Mouse (Mus musculus) midbrain, embryonic 12.5 days (tissue): ENCODE measurements at regions not wholly inside any gene's neighbourhood (a gene's known extent, or its start where the extent isn't known, plus 50 kb on each side); places are given as distances from the start of the nearest gene placed in this dataset.

ENCODE experiments used
- ATAC-seq: fragments of 200-750 bp; cut with Nextera tagmentation; 2 replicates; pipeline ENCODE4 v1.8.0; 2017; ENCODE audit warnings: low read depth, moderate TSS enrichment, moderate library complexity; ENCODE audit not compliant: low FRiP score
- H3K27ac ChIP-seq: fragments of 300-500 bp; sonication (generic); replicated peaks from 2 replicates; pipeline ENCODE4 v1.5.1; 2016; ENCODE audit warnings: mild to moderate bottlenecking
- H3K27me3 ChIP-seq: fragments of 300-500 bp; sonication (generic); 2 replicates; pipeline ENCODE4 v1.6.1; 2016; ENCODE audit warnings: mild to moderate bottlenecking
- H3K36me3 ChIP-seq: fragments of 300-500 bp; sonication (generic); 2 replicates; pipeline ENCODE4 v1.6.1; 2016
- H3K4me1 ChIP-seq: fragments of 300-500 bp; sonication (generic); 2 replicates; pipeline ENCODE4 v1.6.1; 2016
- H3K4me2 ChIP-seq: fragments of 300-500 bp; sonication (generic); replicated peaks from 2 replicates; pipeline ENCODE4 v1.6.1; 2016; ENCODE audit warnings: mild to moderate bottlenecking, moderate library complexity
- H3K4me3 ChIP-seq: fragments of 300-500 bp; sonication (generic); 2 replicates; pipeline ENCODE4 v1.5.1; 2016; ENCODE audit warnings: mild to moderate bottlenecking
- H3K9ac ChIP-seq: fragments of 300-500 bp; sonication (generic); replicated peaks from 2 replicates; pipeline ENCODE4 v1.6.1; 2016; ENCODE audit warnings: mild to moderate bottlenecking, moderate library complexity
- H3K9me3 ChIP-seq: fragments of 300-500 bp; sonication (generic); 2 replicates; pipeline ENCODE4 v1.6.1; 2016; ENCODE audit warnings: mild to moderate bottlenecking
- WGBS: fragments of 180-500 bp; shearing (Covaris S2); methylation state at CpG from one replicate; pipeline ENCODE4 v1.1.7; 2016; 5-methylcytosine and 5-hydroxymethylcytosine counted together

DNA sequence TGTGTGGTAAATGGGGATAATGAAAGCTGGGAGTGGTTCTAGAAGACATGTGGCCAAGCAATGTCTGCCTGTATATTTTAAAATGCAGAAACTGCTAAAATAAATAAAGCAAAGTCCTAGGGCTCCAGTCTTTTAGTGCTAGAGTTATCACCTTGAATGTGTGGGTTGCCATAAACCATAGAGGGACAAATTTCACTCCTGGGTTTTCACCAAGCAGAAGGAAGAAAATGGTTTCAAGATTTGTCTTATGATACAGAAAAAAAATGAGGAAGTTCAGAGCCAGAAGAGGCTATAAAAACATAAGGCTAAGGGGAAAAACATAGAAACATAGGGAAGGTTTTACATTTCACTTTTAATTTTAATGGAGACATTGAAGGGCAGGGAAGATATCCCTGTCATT lies 276.1 kb upstream of the 2610001J05Rik start:
- Histone ChIP-seq H3K4me1 (no peaks in the 10 kb centered on the region), H3K27me3 (no peaks in the 10 kb centered on the region), H3K4me2 (no peak overlapping the region), H3K9me3 (no peaks in the 10 kb centered on the region), H3K36me3 (no peaks in the 10 kb centered on the region), H3K27ac (no peak overlapping the region), H3K9ac (no peak overlapping the region), H3K4me3 (no peak overlapping the region)
- no peak for ATAC-seq

DNA sequence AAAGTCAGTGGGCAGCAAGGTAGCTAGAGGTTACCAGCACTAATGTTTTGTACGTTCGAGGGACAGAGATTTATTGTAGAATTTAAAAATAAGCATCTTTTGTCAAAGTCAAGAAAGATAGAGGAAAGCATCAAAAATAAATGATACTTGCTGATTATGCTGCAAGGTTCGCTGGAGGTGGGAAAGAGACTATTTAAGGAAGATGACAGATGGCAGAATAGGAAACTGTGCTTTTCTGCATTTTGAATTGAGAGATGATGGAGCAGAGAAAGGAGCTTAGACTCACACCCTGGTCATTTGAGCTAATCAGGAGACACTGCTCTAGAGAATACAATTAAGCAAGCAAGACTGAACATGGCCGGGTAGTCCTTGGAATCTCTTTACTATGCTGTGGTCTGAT lies 275.1 kb upstream of the 2610001J05Rik start:
- Histone ChIP-seq H3K9me3 (no peaks in the 10 kb centered on the region), H3K36me3 (no peaks in the 10 kb centered on the region), H3K9ac (no peak overlapping the region), H3K27ac (no peak overlapping the region), H3K4me2 (no peak overlapping the region), H3K4me3 (no peak overlapping the region), H3K27me3 (no peaks in the 10 kb centered on the region), H3K4me1 (no peaks in the 10 kb centered on the region)
- ATAC-seq = no peak
- WGBS = 89% methylated on average over 4 of the region's 4 CpGs

DNA sequence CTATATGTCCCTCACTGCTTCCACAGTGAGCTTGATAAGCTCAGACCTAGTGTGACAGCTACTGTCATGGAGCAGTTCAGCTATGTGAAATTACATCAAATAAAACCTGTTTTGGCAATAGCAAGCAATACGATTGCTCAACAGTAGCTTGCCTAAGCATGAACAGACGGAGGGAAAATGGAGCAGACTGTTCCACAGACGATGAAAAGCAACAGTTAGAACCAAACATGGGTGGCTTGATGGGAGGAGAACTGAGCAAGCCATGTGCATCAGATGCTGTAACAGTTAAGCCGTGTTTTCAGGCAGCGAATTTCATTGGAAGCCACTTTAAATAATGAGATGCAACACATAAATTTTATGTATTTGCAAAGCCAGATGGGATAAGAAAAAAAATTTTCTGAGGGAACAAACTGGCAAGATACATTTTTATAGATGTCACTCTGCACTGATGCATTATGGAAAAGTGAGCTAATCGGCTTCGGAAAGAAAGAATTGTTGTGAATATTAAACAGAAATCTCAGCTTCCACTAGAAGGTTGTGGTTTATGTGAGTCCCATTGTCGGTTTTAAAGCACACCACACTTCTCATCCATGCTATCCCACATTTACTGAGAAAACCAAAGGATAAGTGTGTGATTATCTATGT lies 270.9 kb upstream of the 2610001J05Rik start:
- Histone ChIP-seq H3K36me3 (no peaks in the 10 kb centered on the region), H3K27me3 (no peaks in the 10 kb centered on the region), H3K9me3 (no peaks in the 10 kb centered on the region), H3K4me1 (no peaks in the 10 kb centered on the region), H3K4me2 (no peak overlapping the region), H3K9ac (no peak overlapping the region), H3K4me3 (no peak overlapping the region), H3K27ac (no peak overlapping the region)
- ATAC-seq = no peak
- 84% methylated on average over 8 of the region's 8 CpGs for WGBS

DNA sequence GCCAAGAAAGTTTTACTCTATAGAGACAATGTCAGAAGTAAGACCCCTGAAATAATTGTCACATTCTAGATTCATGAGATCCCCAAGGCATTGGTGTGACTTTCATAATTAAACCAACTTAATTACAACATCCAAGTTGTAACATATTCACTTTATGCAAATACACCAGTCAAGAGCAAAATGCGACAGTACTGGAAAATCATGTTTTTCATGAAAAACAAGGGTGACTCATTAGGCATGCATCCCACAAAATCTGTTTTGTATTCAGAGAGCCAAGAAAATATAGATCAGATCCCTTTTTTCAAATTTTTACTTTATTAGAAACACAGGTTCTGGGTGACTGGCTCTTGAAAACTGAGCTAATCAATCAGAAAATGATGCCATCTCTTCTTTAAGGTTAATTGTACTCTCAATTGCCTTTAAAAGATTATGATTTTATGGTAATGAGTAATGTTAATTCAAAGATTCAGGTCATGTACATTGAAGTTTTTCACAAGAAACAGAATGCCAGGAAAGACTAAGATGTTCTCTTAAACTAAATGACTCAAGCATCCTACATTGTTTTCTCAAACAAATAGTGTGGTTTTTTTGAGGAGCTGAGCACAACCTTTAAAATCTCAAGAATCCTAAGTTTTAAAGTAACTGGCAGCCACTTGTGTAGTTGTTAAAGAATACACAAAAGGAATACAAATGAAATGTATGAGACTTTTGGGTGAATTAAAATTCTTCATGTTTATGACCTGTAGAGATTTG lies 259.2 kb upstream of the 2610001J05Rik start:
- Histone ChIP-seq H3K27me3 (no peaks in the 10 kb centered on the region), H3K9me3 (no peaks in the 10 kb centered on the region), H3K4me3 (no peak overlapping the region), H3K4me1 (no peaks in the 10 kb centered on the region), H3K36me3 (no peaks in the 10 kb centered on the region), H3K4me2 (no peak overlapping the region), H3K9ac (no peak overlapping the region), H3K27ac (no peak overlapping the region)
- WGBS = 84% methylated on average over 1 of the region's 1 CpGs
- no peak for ATAC-seq

GRCm38 (mm10) chr6:14129394-14129793 lies 258.1 kb upstream of the 2610001J05Rik start:
- no peak overlapping the region for H3K27ac ChIP-seq
- no peaks in the 10 kb centered on the region for H3K36me3 ChIP-seq
- no peaks in the 10 kb centered on the region for H3K4me1 ChIP-seq
- no peak for ATAC-seq
- no peak overlapping the region for H3K4me3 ChIP-seq
- H3K4me2 ChIP-seq = no peak overlapping the region
- no peak overlapping the region for H3K9ac ChIP-seq
- H3K9me3 ChIP-seq = no peaks in the 10 kb centered on the region
- no peaks in the 10 kb centered on the region for H3K27me3 ChIP-seq

DNA sequence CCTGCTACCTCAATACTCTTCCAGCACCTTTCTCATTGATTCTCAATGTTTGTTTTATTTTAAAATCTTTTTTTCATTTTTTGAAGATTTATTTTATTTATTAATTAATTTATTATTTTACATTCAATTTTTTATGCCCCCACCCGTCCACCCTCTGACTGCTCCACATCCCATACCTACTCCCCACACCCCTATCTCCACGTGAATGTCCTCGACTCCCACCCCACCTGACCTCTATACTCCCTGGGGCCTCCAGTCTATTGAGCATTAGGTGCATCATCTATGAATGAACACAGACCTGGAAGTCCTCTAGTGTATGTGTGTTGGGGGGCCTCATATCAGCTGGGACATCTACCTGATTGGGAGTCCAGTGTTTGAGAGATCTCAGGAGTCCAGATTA lies 251.0 kb upstream of the 2610001J05Rik start:
- no peak overlapping the region for H3K4me3 ChIP-seq
- no peaks in the 10 kb centered on the region for H3K9me3 ChIP-seq
- H3K36me3 ChIP-seq = no peaks in the 10 kb centered on the region
- 0 out of 2 replicates have a peak, but pooled peaks have one; percentile 56 for ATAC-seq
- H3K27me3 ChIP-seq = no peaks in the 10 kb centered on the region
- H3K4me1 ChIP-seq = no peaks in the 10 kb centered on the region
- H3K4me2 ChIP-seq = no peak overlapping the region
- no peak overlapping the region for H3K27ac ChIP-seq
- 87% methylated on average over 3 of the region's 3 CpGs for WGBS
- H3K9ac ChIP-seq = no peak overlapping the region

GRCm38 (mm10) chr6:14121479-14121878 lies 250.2 kb upstream of the 2610001J05Rik start:
- no peaks in the 10 kb centered on the region for H3K9me3 ChIP-seq
- ATAC-seq = no peak
- H3K36me3 ChIP-seq = no peaks in the 10 kb centered on the region
- H3K9ac ChIP-seq = no peak overlapping the region
- no peak overlapping the region for H3K4me2 ChIP-seq
- no peaks in the 10 kb centered on the region for H3K27me3 ChIP-seq
- no peak overlapping the region for H3K4me3 ChIP-seq
- no peaks in the 10 kb centered on the region for H3K4me1 ChIP-seq
- WGBS = 94% methylated on average over 5 of the region's 5 CpGs
- H3K27ac ChIP-seq = no peak overlapping the region

DNA sequence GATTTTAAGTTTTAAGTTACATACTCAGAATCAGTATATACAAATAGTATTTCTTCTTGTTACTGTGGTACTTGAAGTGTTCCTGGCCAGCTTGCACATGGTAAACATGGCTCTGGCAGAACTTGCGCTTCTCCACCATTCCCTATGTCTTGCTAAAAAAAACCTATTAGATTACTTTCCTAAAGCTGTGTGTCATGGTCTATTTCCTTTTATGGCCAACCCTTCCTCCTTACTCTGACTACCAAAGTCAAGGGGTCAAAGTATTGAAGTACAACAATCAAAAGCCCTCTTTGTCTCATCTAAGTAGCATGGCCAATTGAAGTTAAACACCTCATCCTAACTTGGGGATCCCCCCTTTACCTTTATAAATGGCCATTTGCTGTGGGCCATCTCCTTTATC lies 223.6 kb upstream of the 2610001J05Rik start:
- no peak overlapping the region for H3K4me2 ChIP-seq
- H3K9me3 ChIP-seq = no peaks in the 10 kb centered on the region
- no peaks in the 10 kb centered on the region for H3K36me3 ChIP-seq
- ATAC-seq = no peak
- no peak overlapping the region for H3K27ac ChIP-seq
- H3K4me3 ChIP-seq = no peak overlapping the region
- 88% methylated on average over 1 of the region's 1 CpGs for WGBS
- no peaks in the 10 kb centered on the region for H3K4me1 ChIP-seq
- no peak overlapping the region for H3K9ac ChIP-seq
- H3K27me3 ChIP-seq = no peaks in the 10 kb centered on the region

GRCm38 (mm10) chr6:14081884-14082283 lies 210.6 kb upstream of the 2610001J05Rik start:
- Histone ChIP-seq H3K9ac (no peak overlapping the region), H3K27ac (no peak overlapping the region), H3K36me3 (no peaks in the 10 kb centered on the region), H3K4me2 (no peak overlapping the region), H3K27me3 (no peaks in the 10 kb centered on the region), H3K9me3 (no peaks in the 10 kb centered on the region), H3K4me3 (no peak overlapping the region), H3K4me1 (no peaks in the 10 kb centered on the region)
- 0 out of 2 replicates have a peak, but pooled peaks have one; percentile 49 for ATAC-seq
- WGBS = 76% methylated on average over 1 of the region's 1 CpGs

GRCm38 (mm10) chr6:14063735-14064134 lies 192.4 kb upstream of the 2610001J05Rik start:
- 86% methylated on average over 2 of the region's 2 CpGs for WGBS
- Histone ChIP-seq H3K9ac (no peak overlapping the region), H3K4me3 (no peak overlapping the region), H3K9me3 (no peaks in the 10 kb centered on the region), H3K4me1 (no peaks in the 10 kb centered on the region), H3K4me2 (no peak overlapping the region), H3K27ac (no peak overlapping the region), H3K36me3 (no peaks in the 10 kb centered on the region), H3K27me3 (no peaks in the 10 kb centered on the region)
- ATAC-seq = no peak

GRCm38 (mm10) chr6:14046560-14046959 lies 175.2 kb upstream of the 2610001J05Rik start:
- Histone ChIP-seq H3K27me3 (no peaks in the 10 kb centered on the region), H3K27ac (no peak overlapping the region), H3K4me2 (no peak overlapping the region), H3K4me1 (no peaks in the 10 kb centered on the region), H3K36me3 (no peaks in the 10 kb centered on the region), H3K9me3 (no peaks in the 10 kb centered on the region), H3K9ac (no peak overlapping the region), H3K4me3 (no peak overlapping the region)
- WGBS = 88% methylated on average over 5 of the region's 5 CpGs
- ATAC-seq = no peak

DNA sequence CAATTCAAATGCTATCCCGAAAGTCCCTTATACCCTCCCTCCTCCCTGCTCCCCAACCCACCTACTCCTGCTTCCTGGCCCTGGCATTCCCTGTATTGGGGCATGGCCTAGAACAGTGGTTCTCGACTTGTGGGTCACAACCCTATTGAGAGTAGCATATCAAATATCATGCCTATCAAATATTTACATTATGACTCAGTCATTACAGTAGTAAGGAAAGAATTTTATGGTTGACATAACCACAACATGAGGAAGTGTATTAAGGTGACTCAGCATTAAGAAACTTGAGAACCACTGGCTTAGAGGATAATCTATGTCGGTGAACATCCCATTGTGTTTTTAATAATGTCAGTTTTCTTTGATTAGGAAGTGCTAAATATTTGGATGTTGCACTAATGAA lies 173.3 kb upstream of the 2610001J05Rik start:
- Histone ChIP-seq H3K27me3 (no peaks in the 10 kb centered on the region), H3K9ac (no peak overlapping the region), H3K9me3 (no peaks in the 10 kb centered on the region), H3K4me3 (no peak overlapping the region), H3K4me1 (no peaks in the 10 kb centered on the region), H3K36me3 (no peaks in the 10 kb centered on the region), H3K27ac (no peak overlapping the region), H3K4me2 (no peak overlapping the region)
- no peak for ATAC-seq
- 79% methylated on average over 3 of the region's 3 CpGs for WGBS

DNA sequence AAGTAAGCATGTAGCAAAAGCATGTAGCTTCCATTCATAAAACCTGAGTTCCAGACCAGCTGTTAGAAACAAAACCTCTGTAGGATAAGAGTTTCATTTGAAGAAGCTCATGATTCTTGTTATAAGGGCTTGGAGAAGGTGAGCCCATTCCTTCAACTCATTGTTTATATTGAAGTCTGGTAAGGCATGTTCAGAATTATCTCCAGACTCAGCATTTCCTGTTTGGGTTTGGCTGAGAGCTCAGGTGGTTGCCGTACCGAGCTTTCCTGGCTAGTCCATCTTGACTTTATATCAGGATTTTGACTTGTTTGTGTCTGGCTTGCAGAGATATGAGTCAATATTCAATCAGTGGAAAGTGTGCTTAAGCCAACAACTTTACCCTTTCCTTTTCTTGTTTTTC lies 154.6 kb upstream of the 2610001J05Rik start:
- no peaks in the 10 kb centered on the region for H3K9me3 ChIP-seq
- H3K4me3 ChIP-seq = no peak overlapping the region
- no peak overlapping the region for H3K4me2 ChIP-seq
- no peak overlapping the region for H3K27ac ChIP-seq
- no peak for ATAC-seq
- WGBS = 75% methylated on average over 2 of the region's 2 CpGs
- H3K4me1 ChIP-seq = no peaks in the 10 kb centered on the region
- no peaks in the 10 kb centered on the region for H3K27me3 ChIP-seq
- H3K36me3 ChIP-seq = no peaks in the 10 kb centered on the region
- H3K9ac ChIP-seq = no peak overlapping the region
